Mouse (Mus musculus) lung, postnatal 0 days (tissue): ENCODE results near the gene 4930568D16Rik.

ENCODE experiments used
- CTCF ChIP-seq: IDR thresholded peaks from 2 replicates; pipeline ENCODE4 v1.5.1; 2016; ENCODE audit warnings: antibody characterized with exemption, mild to moderate bottlenecking
- EP300 ChIP-seq: IDR thresholded peaks from 2 replicates; pipeline ENCODE4 v1.6.1; 2016; ENCODE audit warnings: antibody characterized with exemption, mild to moderate bottlenecking, control low read depth

DNA sequence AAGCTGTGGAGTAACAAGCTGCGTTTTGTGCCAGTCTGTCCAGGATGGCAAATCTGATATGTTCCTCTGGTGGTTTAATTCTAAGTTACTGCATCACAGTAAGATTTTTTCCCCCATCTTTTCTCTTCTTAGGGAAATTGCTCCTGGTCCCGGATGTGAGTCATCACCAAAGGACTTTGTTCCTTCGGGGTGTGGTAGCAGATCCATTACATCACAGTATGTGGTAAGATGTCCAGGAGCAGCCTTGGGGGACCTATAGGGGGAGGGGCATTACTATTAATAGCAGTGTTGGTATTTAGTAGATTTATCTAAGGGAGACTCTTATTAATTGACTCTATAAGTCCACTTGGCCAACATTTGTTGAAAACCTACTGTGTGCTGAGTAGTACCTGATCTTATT, 24.9 kb downstream of the 4930568D16Rik start:
- TF ChIP-seq EP300 (peak; percentile 45; the same call in 1 of the 2 replicates), CTCF (no peak)
